Mouse (Mus musculus): ENCODE results near the gene Asf1b. TPM values are rescaled to one million over a fixed set of nuclear protein-coding genes. Genes with fewer than 3 reads are reported as not detected.
"Not testable (repeated sequence)": the region's sequence is repeated elsewhere in the genome, so short reads cannot be mapped to it uniquely, and the experiment has no call there.

Gene Asf1b
- total RNA-seq, 2 experiments from 2014 or later, result 1.1 to 1.7 TPM

DNA sequence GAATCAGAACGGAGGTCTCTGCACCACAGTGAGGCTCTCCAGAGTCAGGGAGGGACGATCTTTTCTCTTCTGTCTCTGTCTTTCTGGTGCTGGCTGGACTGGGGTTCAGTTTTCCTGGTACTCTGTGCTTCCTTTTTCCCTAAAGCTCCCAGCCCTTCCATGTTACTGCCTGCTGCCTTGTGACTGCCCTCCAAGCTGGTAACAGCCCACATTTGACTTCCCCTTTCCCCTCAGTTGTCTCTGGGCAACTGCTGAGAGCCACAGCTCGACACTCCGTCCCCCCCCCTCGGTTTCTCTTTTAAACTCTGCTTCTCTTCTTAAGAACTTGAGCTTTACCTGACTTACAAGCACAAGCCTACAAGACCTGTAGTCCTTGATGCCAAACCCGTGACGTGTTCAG lies 33.9 kb downstream of the Asf1b start:
- intact Hi-C loops (cut with DNase I), result no loop called here
- DNase-seq (ENCODE audit: low spot score), result no peak

DNA sequence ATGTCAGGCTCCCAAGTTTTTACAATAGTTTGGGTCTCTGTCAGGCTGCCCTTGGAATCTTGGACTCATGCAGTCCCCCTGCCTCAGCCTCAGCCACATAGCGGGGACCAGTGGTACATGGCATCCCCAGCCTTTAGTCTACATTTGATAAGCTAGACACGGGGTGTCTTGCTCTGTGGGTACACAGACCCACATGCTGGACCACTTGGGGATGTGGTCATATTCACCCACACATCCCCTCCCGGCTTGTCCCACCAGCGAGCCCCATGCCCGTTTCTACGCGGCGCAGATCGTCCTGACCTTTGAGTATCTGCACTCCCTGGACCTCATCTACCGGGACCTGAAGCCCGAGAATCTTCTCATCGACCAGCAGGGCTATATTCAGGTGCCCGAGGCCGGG lies 34.9 kb downstream of the Asf1b start:
- intact Hi-C loops (cut with DNase I), result no loop called here
- no peak for DNase-seq (ENCODE audit: low spot score)

DNA sequence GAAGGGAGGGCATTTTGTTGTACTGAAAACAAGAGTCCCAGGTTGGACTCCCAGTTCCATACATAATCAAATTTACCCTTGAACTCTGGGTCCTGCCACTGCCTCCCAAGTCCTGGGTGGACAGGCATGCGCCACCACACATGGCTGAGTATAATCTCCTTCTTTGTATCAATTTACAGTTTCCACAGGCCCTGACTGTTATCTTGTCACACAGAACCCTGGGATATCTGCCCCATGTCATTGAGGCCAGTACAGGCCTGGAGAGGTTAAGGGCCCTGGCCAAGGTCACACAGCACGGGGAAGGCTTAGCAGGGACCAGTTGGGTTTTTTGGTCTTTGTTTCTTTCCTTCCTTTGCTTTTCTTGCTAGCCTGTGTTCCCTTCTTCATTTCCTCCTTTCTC lies 37.2 kb downstream of the Asf1b start:
- intact Hi-C loops (cut with DNase I), result no loop called here
- no peak for DNase-seq (ENCODE audit: low spot score)

DNA sequence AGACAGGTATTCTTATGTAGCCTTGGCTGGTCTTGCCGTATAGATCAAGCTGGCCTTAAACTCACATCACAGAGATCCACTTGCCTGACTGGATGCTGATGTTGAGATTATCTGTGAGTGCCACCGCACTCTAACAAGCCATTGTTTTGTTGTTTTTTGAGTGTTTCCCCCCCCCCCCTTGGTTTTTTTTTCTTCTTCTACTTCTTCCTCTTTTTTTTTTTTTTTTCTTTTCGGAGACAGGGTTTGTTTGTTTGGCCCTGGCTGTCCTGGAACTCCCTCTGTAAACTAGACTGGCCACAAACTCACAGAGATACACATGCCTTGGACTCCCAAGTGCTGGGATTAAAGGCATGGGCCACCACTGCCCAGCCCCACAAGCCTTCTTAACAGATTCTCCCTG lies 38.7 kb downstream of the Asf1b start:
- no peak for DNase-seq (ENCODE audit: low spot score)
- intact Hi-C loops (cut with DNase I), result loop anchor here (2.0 kb wide), 1 partner anchor 19 kb away; no protein-coding TSS in a partner anchor

DNA sequence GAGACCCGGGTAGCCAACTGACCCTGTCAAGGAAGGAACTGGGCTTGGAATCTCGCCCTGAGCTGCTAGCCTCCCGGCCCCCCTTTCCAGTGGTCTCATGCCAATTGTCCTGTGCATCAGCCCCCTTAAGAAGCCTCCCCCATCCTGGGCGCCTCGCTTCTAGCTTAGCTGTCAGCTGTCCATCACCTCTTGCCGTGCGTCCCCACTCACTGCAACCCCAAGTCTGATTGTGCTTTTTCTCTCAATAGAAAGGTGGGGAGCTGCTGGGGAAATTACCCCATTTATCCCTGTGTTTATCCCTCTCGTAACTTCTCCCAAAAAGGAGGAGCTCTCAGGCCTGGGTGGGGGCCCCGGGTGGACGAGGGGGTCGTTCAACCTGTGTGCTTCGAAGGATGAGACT lies 40.7 kb downstream of the Asf1b start:
- intact Hi-C loops (cut with DNase I), result loop anchor here (2.0 kb wide), 1 partner anchor 21 kb away; no protein-coding TSS in a partner anchor
- DNase-seq (ENCODE audit: low spot score), result no peak

DNA sequence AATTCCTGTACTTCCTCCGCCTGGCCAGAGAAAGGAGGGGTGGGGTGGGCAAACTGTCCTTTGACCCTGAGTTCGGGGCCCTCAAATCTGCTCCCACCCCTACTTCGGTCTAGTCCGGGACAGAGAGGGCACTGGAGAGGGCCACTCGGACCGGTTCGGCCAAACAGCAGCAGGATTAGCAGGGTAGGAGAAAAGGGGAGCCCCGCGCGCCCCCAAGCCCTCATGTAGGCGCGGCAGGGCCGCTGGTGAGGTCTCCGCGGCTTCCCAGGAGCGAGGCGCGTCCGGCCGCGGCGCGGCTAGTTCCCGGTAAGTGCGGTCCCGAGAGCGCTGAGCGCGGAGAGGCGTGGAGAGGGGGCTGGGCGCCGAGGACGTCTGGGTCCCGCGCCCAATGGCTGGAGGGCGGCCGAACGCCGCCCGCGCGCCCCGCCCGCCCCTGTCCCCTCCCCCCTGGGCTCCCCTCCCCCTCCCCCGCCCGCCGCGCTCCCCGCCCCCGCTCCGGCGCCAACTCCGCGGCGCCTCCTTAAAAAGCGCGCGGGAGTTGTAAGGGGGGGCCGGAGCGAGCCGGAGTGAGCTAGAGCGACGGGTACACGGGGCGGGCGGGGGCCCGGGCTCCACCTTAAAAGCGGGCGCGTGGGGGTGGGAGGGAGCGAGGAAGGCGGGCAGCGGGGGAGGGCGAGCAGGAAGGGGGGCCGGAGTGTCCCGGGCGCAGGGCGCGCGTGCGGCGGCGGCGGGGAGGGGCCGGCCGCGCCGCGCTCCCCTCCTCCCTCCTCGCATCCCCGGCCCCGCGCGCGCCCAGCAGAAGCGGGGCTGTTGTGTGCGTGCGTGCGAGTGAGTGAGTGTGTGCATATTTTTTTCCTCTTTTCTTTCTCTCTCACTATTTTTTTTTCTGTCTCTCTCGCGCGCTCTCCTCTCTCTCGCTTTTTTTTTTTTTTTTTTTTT lies 41.5 kb downstream of the Asf1b start:
- intact Hi-C loops (cut with DNase I), result no loop called here
- DNase-seq (ENCODE audit: low spot score), result peak; percentile 81

DNA sequence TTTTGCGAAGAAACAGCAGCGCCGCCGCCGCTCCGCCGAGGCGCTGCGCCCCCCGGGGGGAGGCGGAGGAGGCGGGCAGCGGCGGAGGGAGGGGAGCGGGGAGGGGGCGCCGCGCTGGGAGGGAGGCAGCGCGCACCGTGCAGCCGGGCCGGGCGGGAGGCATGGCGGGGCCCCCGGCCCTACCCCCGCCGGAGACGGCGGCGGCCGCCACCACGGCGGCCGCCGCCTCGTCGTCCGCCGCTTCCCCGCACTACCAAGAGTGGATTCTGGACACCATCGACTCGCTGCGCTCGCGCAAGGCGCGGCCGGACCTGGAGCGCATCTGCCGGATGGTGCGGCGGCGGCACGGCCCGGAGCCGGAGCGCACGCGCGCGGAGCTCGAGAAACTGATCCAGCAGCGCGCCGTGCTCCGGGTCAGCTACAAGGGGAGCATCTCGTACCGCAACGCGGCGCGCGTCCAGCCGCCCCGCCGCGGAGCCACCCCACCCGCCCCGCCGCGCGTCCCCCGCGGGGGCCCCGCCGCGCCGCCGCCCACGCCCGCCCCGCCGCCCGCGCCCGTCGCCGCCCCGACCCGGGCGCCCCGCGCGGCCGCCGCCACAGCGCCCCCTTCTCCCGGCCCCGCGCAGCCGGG lies 42.3 kb downstream of the Asf1b start, which contains the start of gene Samd1:
Samd1 (plus strand) TSS at position 162 of the 631 bp plus-strand sequence.
- intact Hi-C loops (cut with DNase I), result no loop called here
- DNase-seq (ENCODE audit: low spot score), result no peak

DNA sequence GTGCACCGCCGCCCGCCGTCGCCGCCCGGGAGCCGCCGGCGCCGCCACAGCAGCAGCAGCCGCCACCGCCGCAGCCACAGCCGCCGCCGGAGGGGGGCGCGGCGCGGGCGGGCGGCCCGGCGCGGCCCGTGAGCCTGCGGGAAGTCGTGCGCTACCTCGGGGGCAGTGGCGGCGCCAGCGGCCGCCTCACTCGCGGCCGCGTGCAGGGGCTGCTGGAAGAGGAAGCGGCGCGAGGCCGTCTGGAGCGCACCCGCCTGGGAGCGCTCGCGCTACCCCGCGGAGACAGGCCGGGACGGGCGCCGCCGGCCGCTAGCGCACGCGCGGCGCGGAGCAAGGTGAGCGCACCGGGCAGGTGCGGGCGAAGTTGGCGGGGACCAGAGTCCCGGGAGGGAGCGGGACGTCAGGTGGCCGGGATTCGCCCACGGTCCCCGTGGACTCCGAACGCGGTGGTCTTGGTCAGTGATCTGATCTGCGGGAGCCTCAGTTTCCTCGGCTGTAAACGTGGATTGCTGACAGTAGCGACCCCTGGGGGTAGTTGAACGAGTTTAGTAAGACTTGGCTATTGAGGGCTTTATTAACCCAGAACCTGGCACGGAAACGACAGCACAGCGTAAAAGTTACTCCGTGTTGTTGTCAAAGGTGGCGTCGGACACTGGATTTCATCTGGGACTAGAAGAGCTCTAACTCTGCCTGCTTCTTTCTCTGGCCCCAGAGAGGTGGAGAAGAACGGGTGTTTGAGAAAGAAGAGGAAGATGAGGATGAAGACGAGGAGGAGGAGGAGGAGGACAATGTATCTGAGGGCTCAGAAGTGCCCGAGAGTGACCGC lies 43.1 kb downstream of the Asf1b start:
- intact Hi-C loops (cut with DNase I), result no loop called here
- no peak for DNase-seq (ENCODE audit: low spot score)

DNA sequence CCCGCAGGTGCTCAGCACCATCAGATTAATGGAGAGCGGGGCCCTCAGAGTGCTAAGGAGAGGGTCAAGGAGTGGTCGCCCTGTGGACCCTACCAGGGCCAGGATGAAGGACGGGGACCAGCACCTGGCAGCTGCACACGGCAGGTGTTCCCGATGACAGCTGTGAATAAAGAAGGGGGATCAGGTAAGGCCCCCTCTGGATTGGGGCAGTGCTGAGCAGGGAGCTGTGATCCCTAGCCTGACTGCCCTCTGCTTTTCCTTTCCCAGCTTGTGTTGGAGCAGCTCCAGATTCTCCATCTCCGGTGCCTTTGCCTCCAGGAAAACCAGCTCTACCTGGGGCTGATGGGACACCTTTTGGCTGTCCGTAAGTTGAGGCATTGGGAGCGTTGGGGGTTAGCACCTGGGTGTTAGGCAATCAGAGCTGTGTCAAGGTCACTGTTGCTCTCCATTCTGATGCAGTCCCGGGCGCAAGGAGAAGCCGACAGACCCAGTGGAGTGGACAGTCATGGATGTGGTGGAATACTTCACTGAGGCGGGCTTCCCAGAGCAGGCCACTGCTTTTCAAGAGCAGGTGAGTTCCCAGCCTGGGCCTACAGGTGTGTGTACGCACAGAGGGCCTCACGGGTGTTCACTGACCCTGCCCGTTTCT lies 43.9 kb downstream of the Asf1b start:
- intact Hi-C loops (cut with DNase I), result no loop called here
- DNase-seq (ENCODE audit: low spot score), result no peak

DNA sequence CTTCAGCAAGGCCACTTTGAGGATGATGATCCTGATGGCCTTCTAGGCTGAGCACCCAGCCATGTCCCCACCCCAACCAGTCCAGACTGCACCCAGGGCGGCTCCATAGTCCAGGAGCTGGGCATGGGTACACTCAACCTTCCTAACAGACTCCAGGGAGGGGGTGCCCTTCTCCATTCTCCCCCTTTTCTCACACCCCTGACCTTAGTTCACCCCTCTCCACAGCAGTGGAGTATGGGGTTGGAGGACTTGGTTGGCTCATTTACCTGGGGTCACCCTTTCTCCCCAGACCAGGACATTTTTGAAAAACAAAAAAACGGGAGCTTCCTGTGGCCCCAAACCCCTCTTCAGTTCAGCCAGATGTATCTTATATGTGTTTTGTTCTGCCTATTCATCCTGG lies 44.5 kb downstream of the Asf1b start:
- no peak for DNase-seq (ENCODE audit: low spot score)
- intact Hi-C loops (cut with DNase I), result no loop called here

DNA sequence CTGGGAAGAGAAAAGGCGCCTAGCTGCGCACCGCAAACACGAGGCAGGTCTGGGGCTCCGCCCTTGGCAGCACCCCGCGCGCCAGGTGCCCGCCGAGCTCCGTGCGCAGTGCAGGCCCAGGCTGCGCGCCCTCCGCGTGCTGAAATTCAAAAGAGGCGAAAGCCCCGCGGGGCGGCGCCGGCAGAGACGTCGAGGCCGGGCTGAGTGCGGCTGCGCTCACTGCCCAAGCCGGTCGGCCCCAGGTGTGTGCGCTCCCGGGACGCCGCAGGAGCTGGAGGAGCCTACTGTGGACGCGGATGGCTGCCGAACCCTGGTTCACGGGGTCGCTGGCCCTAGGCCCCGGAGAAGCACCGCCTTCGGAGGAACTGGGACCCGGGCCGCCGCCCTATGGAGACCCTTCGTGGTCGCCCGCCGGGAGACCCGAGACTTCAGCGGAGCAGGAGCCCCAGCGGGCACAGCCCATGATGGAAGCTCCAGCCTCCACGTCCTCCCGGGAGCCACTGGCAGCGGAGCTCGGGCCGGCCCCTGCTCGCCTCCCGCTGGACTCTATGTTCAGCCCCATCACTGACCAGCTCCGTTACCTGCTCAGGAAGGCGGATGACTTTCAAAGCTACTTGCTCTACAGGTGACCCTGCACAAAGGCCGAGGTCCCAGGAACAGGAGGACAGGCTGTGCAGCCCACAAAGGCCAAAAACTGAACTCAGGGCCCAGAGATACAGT lies 46.1 kb downstream of the Asf1b start, which contains the start of gene 1700067K01Rik:
1700067K01Rik (plus strand) TSS at position 222 of the 720 bp plus-strand sequence.
- intact Hi-C loops (cut with DNase I), result no loop called here
- no peak for DNase-seq (ENCODE audit: low spot score)

DNA sequence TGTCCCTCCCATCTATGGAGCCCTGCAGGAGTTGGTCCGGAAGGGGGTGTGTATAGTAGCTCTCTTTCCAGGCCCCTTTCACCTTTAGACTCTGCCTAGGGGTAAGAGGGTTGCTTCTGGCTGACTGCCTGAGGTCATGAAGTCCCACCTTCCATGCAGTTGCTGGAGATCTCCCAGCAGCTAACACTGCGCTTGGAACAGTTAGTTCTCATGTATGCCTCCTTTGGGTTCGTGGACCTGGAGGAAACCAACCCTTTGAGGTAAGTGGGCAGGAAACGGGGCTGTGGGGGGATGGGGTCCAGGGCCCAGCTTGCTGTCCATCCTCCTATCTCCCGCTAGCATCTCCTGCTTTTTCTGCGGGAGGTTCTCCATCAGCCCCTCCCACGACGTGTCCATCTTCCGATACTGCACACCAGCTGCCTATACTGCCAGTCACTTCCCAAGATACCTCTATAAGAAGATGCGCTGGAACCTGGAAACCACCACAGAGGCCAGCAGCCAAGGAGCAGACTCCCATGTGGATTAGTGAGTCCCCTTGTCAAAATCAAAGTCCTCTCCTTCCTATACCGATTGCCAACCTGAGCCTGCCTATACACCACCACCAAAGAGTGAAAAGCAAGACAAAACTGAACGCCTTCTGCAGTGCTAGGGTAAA lies 47.8 kb downstream of the Asf1b start:
- DNase-seq (ENCODE audit: low spot score), result no peak
- intact Hi-C loops (cut with DNase I), result no loop called here

DNA sequence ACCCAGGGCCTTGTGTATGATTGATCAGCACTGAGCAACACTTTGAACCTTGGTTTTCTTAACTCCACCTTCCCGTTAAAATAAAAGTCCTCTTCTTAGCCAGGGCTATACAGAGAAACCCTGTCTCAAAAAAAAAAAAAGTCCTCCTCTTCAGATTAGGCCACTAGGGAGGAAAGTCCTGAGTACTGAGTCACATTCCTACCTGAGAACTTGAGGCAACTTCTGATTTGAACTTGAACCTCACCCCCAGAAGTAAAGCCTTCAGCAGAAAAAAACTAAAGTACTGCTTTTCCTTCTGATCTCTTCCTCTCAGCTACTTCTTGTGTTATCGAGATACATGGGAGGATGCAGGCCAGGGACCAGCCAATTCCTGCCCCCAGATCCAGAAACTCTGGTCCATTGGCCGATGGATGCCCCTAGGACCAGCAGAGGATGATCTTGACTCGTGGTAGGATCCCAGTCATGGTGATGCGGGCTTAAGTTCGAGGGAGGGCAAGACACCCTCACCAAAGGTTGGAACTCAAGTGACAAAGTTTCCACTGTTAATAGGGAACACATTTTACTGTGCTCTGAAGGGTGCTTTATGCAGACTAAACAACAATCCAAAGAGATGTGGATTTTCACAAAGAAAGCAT lies 48.4 kb downstream of the Asf1b start:
- DNase-seq (ENCODE audit: low spot score), result no peak
- intact Hi-C loops (cut with DNase I), result no loop called here

DNA sequence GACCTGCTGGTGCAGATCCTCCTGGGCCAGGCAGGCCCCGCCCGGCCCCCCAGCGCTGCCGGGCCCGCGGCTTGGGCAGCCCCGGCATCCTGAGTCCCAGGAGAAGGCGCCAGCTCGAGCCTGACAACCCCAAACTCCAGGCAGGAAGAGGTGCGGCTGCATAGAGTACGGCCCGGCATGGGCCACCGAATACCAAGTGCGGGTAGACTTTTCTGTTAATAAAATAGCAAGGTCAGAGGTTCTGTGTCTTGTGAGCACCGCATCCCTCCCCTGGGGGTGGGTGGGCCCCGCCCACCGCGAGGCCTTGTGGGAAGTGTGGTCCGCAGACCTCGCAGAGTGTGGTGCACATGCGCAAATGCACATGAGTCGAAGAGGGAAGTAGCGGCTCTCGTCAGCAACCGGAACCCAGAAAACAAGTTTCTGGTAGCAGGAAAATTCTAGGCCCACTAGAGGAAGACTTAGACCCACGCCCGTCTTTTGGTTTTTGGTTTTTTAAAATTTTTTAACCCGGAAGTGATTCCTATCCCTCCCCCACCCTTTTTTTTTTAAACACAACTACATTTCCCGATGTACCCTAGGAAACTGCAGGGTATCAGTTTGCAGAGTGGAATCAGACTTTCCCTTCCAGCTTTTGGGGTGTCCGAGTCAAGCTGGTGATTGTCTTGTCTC lies 49.4 kb downstream of the Asf1b start:
- DNase-seq (ENCODE audit: low spot score), result peak; percentile 91
- intact Hi-C loops (cut with DNase I), result loop anchor here (5.0 kb wide), 1 partner anchor 268 kb away; the partner anchor contains the start of gene Ccdc130

DNA sequence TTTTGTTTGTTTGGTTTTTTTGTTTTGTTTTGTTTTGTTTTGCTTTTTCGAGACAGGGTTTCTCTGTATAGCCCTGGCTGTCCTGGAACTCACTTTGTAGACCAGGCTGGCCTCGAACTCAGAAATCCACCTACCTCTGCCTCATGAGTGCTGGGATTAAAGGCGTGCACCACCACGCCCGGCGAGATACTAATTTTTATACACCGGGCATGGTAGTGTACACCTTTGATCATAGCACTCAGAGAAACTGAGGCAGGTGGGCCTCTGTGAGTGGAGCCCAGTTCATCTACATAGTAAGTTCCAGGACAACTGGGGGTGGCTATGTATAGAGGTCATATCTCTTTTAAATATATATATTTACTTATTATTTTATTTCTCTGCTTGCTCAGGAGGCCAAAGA lies 50.2 kb downstream of the Asf1b start:
- intact Hi-C loops (cut with DNase I), result loop anchor here (5.0 kb wide), 1 partner anchor 267 kb away; the partner anchor contains the start of gene Ccdc130
- not testable (repeated sequence) for DNase-seq (ENCODE audit: low spot score)

DNA sequence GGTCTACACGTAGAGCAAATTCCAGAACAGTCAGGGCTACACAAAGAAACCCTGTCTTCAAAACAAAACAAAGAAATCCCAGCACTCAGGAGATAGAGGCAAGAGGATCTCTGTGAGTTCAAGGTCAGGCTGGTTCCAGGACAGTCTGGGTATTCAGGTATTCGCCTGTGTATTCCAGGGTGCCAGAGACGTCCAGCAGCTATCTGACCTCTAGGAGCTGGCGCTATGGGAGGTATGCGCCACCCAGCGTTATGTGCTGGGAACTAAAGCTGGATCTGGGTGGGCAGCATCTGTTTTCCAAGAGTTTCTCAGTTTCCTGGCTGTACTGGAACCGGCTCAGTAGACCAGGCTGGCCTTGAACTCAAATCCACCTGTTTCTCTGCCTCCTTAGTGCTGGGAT lies 53.1 kb downstream of the Asf1b start:
- intact Hi-C loops (cut with DNase I), result loop anchor here (5.0 kb wide), 1 partner anchor 264 kb away; the partner anchor contains the start of gene Ccdc130
- no peak for DNase-seq (ENCODE audit: low spot score)

DNA sequence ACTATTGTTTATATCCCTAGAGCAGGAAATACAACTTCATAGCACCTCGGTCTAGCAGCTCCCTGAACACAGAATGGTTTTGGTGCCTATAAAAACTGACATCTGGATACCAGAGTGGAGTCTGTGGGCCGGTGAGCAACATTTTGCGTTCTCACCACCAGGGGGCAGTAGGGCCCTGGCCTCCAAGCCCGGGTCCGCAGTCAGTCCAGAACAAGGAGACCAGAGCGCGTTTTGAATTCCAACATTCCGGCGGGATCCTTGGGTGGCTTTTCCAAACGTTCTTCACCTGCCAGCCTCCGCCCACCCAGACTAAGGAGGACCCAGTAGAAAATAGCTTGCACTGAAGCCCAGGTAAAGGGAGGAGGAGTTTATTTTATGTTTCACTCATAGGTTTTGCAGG lies 54.6 kb downstream of the Asf1b start:
- peak; percentile 69 for DNase-seq (ENCODE audit: low spot score)
- intact Hi-C loops (cut with DNase I), result loop anchor here (5.0 kb wide), 2 partner anchors 62 to 262 kb away; partner anchors contain the start of gene Ccdc130

Data from heart, postnatal 25 days (tissue).